Mouse (Mus musculus) forebrain, embryonic 16.5 days (tissue): ENCODE data around the gene Slc6a11. TPM values are rescaled to one million over a fixed set of nuclear protein-coding genes. Genes with fewer than 3 reads are reported as not detected.

ENCODE experiments used
- ATAC-seq: fragments of 200-750 bp; cut with Nextera tagmentation; 2 replicates; pipeline ENCODE4 v1.8.0; 2017; ENCODE audit warnings: mild to moderate bottlenecking, moderate library complexity
- H3K27ac ChIP-seq: fragments of 300-500 bp; sonication (generic); 2 replicates; pipeline ENCODE4 v1.5.1; 2014; ENCODE audit warnings: low read length, control low read depth
- H3K27me3 ChIP-seq: fragments of 300-500 bp; sonication (generic); replicated peaks from 2 replicates; pipeline ENCODE4 v1.6.1; 2014; ENCODE audit warnings: low read length; ENCODE audit not compliant: control insufficient read depth, insufficient read depth
- H3K36me3 ChIP-seq: fragments of 300-500 bp; sonication (generic); 2 replicates; pipeline ENCODE4 v1.6.1; 2014; ENCODE audit not compliant: control insufficient read depth, insufficient read depth
- H3K4me1 ChIP-seq: fragments of 300-500 bp; sonication (generic); replicated peaks from 2 replicates; pipeline ENCODE4 v1.6.1; 2014; ENCODE audit warnings: low read length; ENCODE audit not compliant: control insufficient read depth, insufficient read depth
- H3K4me2 ChIP-seq: fragments of 300-500 bp; sonication (generic); 2 replicates; pipeline ENCODE4 v1.6.1; 2014; ENCODE audit warnings: mild to moderate bottlenecking, low read length, control low read depth
- H3K4me3 ChIP-seq: fragments of 300-500 bp; sonication (generic); replicated peaks from 2 replicates; pipeline ENCODE4 v1.5.1; 2014; ENCODE audit warnings: mild to moderate bottlenecking, low read length, control low read depth
- H3K9ac ChIP-seq: fragments of 300-500 bp; sonication (generic); replicated peaks from 2 replicates; pipeline ENCODE4 v1.6.1; 2014; ENCODE audit warnings: low read depth, low read length, control low read depth
- H3K9me3 ChIP-seq: fragments of 300-500 bp; sonication (generic); 2 replicates; pipeline ENCODE4 v1.6.1; 2016; ENCODE audit warnings: low read length; ENCODE audit not compliant: control insufficient read depth
- WGBS: fragments of 180-500 bp; shearing (Covaris S2); extraction: QIAGEN DNeasy Blood & Tissue Kit; methylation state at CpG from one replicate; pipeline ENCODE4 v1.1.7; 2014; 5-methylcytosine and 5-hydroxymethylcytosine counted together
- polyA plus RNA-seq: library from polyadenylated mRNA; unstranded; fragments of >200 nt; fragmentation: Nextera tagmentation; extraction: Ambion mirVana; gene quantifications from 2 replicates; pipeline ENCODE4 v1.2.1, GENCODE M21; 2015

The Slc6a11 gene
- 16.5 and 18.6 TPM in 2 replicates for polyA plus RNA-seq

- 2% methylated on average over 70 of the region's 76 CpGs for WGBS
Observed at GRCm38 (mm10) chr6:114131122-114131872, at the start of gene Slc6a11. Slc6a11 (plus strand) TSS chr6:114131241.

GRCm38 (mm10) chr6:114087106-114087505 lies 43.9 kb upstream of the Slc6a11 start:
- H3K4me2 ChIP-seq = no peak overlapping the region
- WGBS = 22% methylated on average over 7 of the region's 7 CpGs

More at GRCm38 (mm10) chr6:114131122-114131872, at the start of gene Slc6a11:
- H3K4me3 ChIP-seq = peak within 1 kb of the TSS; percentile 64
- H3K27ac ChIP-seq = no peak within 1 kb of the TSS
- peak within 1 kb of the TSS; percentile 95 for H3K4me2 ChIP-seq
- no peaks in the 10 kb centered on the region for H3K36me3 ChIP-seq
- H3K9me3 ChIP-seq = no peaks in the 10 kb centered on the region
- H3K4me1 ChIP-seq = peaks cover 10% of the 10 kb centered on the region
- ATAC-seq = peak; percentile 63
- peak within 1 kb of the TSS; percentile 82 for H3K9ac ChIP-seq
- 0 out of 2 replicates have a peak, but pooled peaks cover 2% of the 10 kb centered on the region for H3K27me3 ChIP-seq

GRCm38 (mm10) chr6:114089626-114090025 lies 41.4 kb upstream of the Slc6a11 start:
- Histone ChIP-seq H3K4me3 (no peak overlapping the region), H3K9me3 (no peaks in the 10 kb centered on the region), H3K27ac (no peak overlapping the region), H3K4me2 (no peak overlapping the region), H3K9ac (no peak overlapping the region), H3K4me1 (peaks cover 7% of the 10 kb centered on the region), H3K27me3 (peaks cover 3% of the 10 kb centered on the region), H3K36me3 (no peaks in the 10 kb centered on the region)
- peak; percentile 41 for ATAC-seq
- WGBS = 11% methylated on average over 5 of the region's 5 CpGs

More at GRCm38 (mm10) chr6:114087106-114087505, 43.9 kb upstream of the Slc6a11 start:
- no peak overlapping the region for H3K4me3 ChIP-seq
- peaks cover 3% of the 10 kb centered on the region for H3K27me3 ChIP-seq
- no peak for ATAC-seq
- no peak overlapping the region for H3K9ac ChIP-seq
- H3K27ac ChIP-seq = no peak overlapping the region
- H3K36me3 ChIP-seq = no peaks in the 10 kb centered on the region
- no peaks in the 10 kb centered on the region for H3K9me3 ChIP-seq
- H3K4me1 ChIP-seq = no peaks in the 10 kb centered on the region

- ATAC-seq = no peak
Observed at GRCm38 (mm10) chr6:114092216-114092615, 38.8 kb upstream of the Slc6a11 start.

GRCm38 (mm10) chr6:114094251-114094650 lies 36.8 kb upstream of the Slc6a11 start:
- Histone ChIP-seq H3K4me2 (no peak overlapping the region), H3K27me3 (no peaks in the 10 kb centered on the region), H3K9me3 (no peaks in the 10 kb centered on the region), H3K4me1 (peaks cover 7% of the 10 kb centered on the region), H3K4me3 (no peak overlapping the region), H3K27ac (no peak overlapping the region), H3K9ac (0 out of 2 replicates have a peak overlapping the region, but pooled peaks have one; percentile 24), H3K36me3 (no peaks in the 10 kb centered on the region)
- WGBS = 31% methylated on average over 16 of the region's 16 CpGs
- peak; percentile 68 for ATAC-seq

More at GRCm38 (mm10) chr6:114092216-114092615, 38.8 kb upstream of the Slc6a11 start:
- H3K36me3 ChIP-seq = no peaks in the 10 kb centered on the region
- no peak overlapping the region for H3K4me2 ChIP-seq
- H3K27me3 ChIP-seq = peaks cover 3% of the 10 kb centered on the region
- H3K4me3 ChIP-seq = no peak overlapping the region
- H3K4me1 ChIP-seq = peaks cover 7% of the 10 kb centered on the region
- H3K9me3 ChIP-seq = no peaks in the 10 kb centered on the region
- no peak overlapping the region for H3K27ac ChIP-seq
- WGBS = 36% methylated on average over 9 of the region's 9 CpGs
- H3K9ac ChIP-seq = no peak overlapping the region

- 81% methylated on average over 6 of the region's 6 CpGs for WGBS
- no peak overlapping the region for H3K4me2 ChIP-seq
Observed at GRCm38 (mm10) chr6:114096574-114096973, 34.5 kb upstream of the Slc6a11 start.

GRCm38 (mm10) chr6:114101923-114102322 lies 29.1 kb upstream of the Slc6a11 start:
- WGBS = 61% methylated on average over 8 of the region's 8 CpGs
- H3K27ac ChIP-seq = no peak overlapping the region
- H3K9ac ChIP-seq = no peak overlapping the region
- peak; percentile 40; the same call in 1 of the 2 replicates for ATAC-seq
- no peak overlapping the region for H3K4me3 ChIP-seq
- peaks cover 9% of the 10 kb centered on the region; the same call in 1 of the 2 replicates for H3K4me1 ChIP-seq
- no peaks in the 10 kb centered on the region for H3K9me3 ChIP-seq
- H3K36me3 ChIP-seq = no peaks in the 10 kb centered on the region
- H3K4me2 ChIP-seq = no peak overlapping the region
- H3K27me3 ChIP-seq = no peaks in the 10 kb centered on the region

More at GRCm38 (mm10) chr6:114096574-114096973, 34.5 kb upstream of the Slc6a11 start:
- H3K4me1 ChIP-seq = peaks cover 7% of the 10 kb centered on the region
- no peaks in the 10 kb centered on the region for H3K36me3 ChIP-seq
- H3K9me3 ChIP-seq = no peaks in the 10 kb centered on the region
- H3K27ac ChIP-seq = no peak overlapping the region
- no peaks in the 10 kb centered on the region for H3K27me3 ChIP-seq
- no peak overlapping the region for H3K9ac ChIP-seq
- H3K4me3 ChIP-seq = no peak overlapping the region
- no peak for ATAC-seq

GRCm38 (mm10) chr6:114119507-114119906 lies 11.5 kb upstream of the Slc6a11 start:
- H3K9me3 ChIP-seq = no peaks in the 10 kb centered on the region
- ATAC-seq = no peak
- H3K27me3 ChIP-seq = no peaks in the 10 kb centered on the region
- no peaks in the 10 kb centered on the region for H3K36me3 ChIP-seq
- WGBS = 34% methylated on average over 5 of the region's 5 CpGs
- H3K4me1 ChIP-seq = no peaks in the 10 kb centered on the region
- H3K9ac ChIP-seq = no peak overlapping the region
- H3K27ac ChIP-seq = no peak overlapping the region
- no peak overlapping the region for H3K4me2 ChIP-seq
- no peak overlapping the region for H3K4me3 ChIP-seq

GRCm38 (mm10) chr6:114125530-114125929 lies 5.5 kb upstream of the Slc6a11 start:
- no peaks in the 10 kb centered on the region for H3K9me3 ChIP-seq
- no peak overlapping the region for H3K9ac ChIP-seq
- no peaks in the 10 kb centered on the region for H3K36me3 ChIP-seq
- no peak overlapping the region for H3K4me3 ChIP-seq
- no peaks in the 10 kb centered on the region for H3K4me1 ChIP-seq
- no peaks in the 10 kb centered on the region for H3K27me3 ChIP-seq
- no peak for ATAC-seq
- H3K27ac ChIP-seq = no peak overlapping the region
- no peak overlapping the region for H3K4me2 ChIP-seq
- 66% methylated on average over 5 of the region's 5 CpGs for WGBS
